Mouse (Mus musculus) stomach, embryonic 16.5 days (tissue): ENCODE measurements around the gene Arfrp1. TPM values are rescaled to one million over a fixed set of nuclear protein-coding genes. Genes with fewer than 3 reads are reported as not detected.

Experiments
- ATAC-seq: fragments of 200-750 bp; cut with Nextera tagmentation; 2 replicates; pipeline ENCODE4 v1.8.0; 2017; ENCODE audit warnings: moderate number of reproducible peaks, moderate TSS enrichment; ENCODE audit not compliant: insufficient read depth, low FRiP score
- H3K27ac ChIP-seq: fragments of 300-500 bp; sonication (generic); 2 replicates; pipeline ENCODE4 v1.5.1; 2014; ENCODE audit warnings: low read length
- H3K27me3 ChIP-seq: fragments of 300-500 bp; sonication (generic); 2 replicates; pipeline ENCODE4 v1.6.1; 2014; ENCODE audit warnings: low read length, control low read depth, mixed read lengths; ENCODE audit not compliant: control insufficient read depth, insufficient read depth
- H3K36me3 ChIP-seq: fragments of 300-500 bp; sonication (generic); 2 replicates; pipeline ENCODE4 v1.6.1; 2014; ENCODE audit warnings: low read length; ENCODE audit not compliant: control insufficient read depth, insufficient read depth
- H3K4me1 ChIP-seq: fragments of 300-500 bp; sonication (generic); 2 replicates; pipeline ENCODE4 v1.6.1; 2014; ENCODE audit warnings: low read length, control low read depth, mixed read lengths; ENCODE audit not compliant: control insufficient read depth, insufficient read depth
- H3K4me2 ChIP-seq: fragments of 300-500 bp; sonication (generic); 2 replicates; pipeline ENCODE4 v1.6.1; 2014; ENCODE audit warnings: low read depth, low read length, mixed read lengths
- H3K4me3 ChIP-seq: fragments of 300-500 bp; sonication (generic); replicated peaks from 2 replicates; pipeline ENCODE4 v1.5.1; 2014; ENCODE audit warnings: mild to moderate bottlenecking, low read length
- H3K9ac ChIP-seq: fragments of 300-500 bp; sonication (generic); 2 replicates; pipeline ENCODE4 v1.6.1; 2014; ENCODE audit warnings: low read length
- H3K9me3 ChIP-seq: fragments of 300-500 bp; sonication (generic); replicated peaks from 2 replicates; pipeline ENCODE4 v1.6.1; 2016; ENCODE audit warnings: low read length, control low read depth; ENCODE audit not compliant: control insufficient read depth
- WGBS: fragments of 180-500 bp; shearing (Covaris S2); extraction: QIAGEN DNeasy Blood & Tissue Kit; methylation state at CpG from one replicate; pipeline ENCODE4 v1.1.7; 2014; 5-methylcytosine and 5-hydroxymethylcytosine counted together
- polyA plus RNA-seq: library from polyadenylated mRNA; unstranded; fragments of >200 nt; fragmentation: Nextera tagmentation; extraction: Ambion mirVana; gene quantifications from 2 replicates; pipeline ENCODE4 v1.2.1, GENCODE M21; 2015

Gene Arfrp1
- polyA plus RNA-seq, 1 experiment from 2014 or later: 53.7 TPM

DNA sequence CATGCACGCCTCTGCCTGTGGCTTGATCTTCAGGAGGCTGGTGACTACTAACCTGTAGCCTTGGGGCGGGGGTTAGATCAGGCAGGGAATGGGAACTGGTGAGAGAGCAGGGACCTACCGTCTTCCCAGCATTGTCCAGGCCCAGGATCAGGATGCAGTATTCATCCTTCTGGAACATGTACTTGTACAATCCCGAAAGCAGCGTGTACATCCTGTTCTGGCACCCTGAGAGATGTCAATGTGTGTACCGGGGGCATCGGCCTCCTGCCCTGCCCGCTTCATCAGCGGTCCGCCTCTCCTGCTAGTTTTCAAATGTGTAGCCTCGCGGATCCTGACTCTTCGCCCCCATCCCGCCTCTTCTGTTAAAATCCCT is 731 bp downstream of the Arfrp1 start:
- H3K36me3 ChIP-seq: no peaks in the 10 kb centered on the region; the same call in 1 of the 2 replicates
- H3K4me2 ChIP-seq: peak overlapping the region; percentile 96
- H3K27ac ChIP-seq: peak overlapping the region; percentile 86; the same call in 1 of the 2 replicates
- H3K9ac ChIP-seq: peak overlapping the region; percentile 91
- H3K27me3 ChIP-seq: no peaks in the 10 kb centered on the region
- no peaks in the 10 kb centered on the region for H3K9me3 ChIP-seq
- ATAC-seq: no peak
- peak overlapping the region; percentile 81 for H3K4me3 ChIP-seq
- H3K4me1 ChIP-seq: peaks cover 23% of the 10 kb centered on the region
- 6% methylated on average over 14 of the region's 14 CpGs for WGBS

DNA sequence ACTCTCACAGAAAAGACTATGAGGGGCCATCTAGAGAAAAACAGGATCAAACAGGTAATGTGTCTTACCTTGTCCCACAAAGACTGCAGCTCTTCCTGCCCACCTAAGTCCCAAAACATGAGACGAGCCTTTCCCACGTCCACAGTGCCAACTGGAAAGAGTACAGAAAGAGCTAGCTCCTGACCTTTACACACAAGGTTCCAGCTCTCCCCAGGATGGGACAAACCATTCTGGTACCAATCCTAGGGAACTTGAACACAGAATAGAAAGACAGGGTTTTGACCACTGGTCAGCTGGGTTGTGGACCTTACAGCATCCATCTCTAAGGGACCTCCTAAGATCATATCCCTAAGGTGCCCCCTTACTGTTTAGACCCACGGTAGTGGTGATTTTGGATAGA is 1.3 kb downstream of the Arfrp1 start:
- H3K36me3 ChIP-seq: peaks cover 3% of the 10 kb centered on the region
- H3K4me3 ChIP-seq: peak overlapping the region; percentile 81
- peak overlapping the region; percentile 91 for H3K9ac ChIP-seq
- peaks cover 23% of the 10 kb centered on the region for H3K4me1 ChIP-seq
- no peak overlapping the region for H3K27ac ChIP-seq
- 82% methylated on average over 3 of the region's 3 CpGs for WGBS
- H3K4me2 ChIP-seq: peak overlapping the region; percentile 96
- no peaks in the 10 kb centered on the region for H3K27me3 ChIP-seq
- H3K9me3 ChIP-seq: no peaks in the 10 kb centered on the region
- no peak for ATAC-seq

DNA sequence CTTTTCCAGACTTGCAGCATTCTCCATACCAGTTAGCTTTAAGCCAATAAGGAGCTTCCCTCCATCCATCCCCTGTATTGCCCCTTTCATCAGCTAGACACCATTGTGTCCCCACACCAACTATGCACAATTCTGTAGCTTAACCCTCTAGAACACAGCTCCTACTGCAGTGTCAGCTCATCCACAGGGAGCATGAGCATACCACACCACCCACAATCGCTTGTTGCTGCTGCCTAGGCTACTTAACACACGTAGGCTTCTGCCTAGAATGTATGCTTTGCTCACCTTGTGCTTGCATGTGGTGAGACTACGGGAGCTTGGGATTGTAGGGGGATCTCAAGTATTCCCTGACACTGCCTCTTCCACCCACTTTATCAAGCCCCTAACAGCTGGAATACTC is 8.4 kb downstream of the Arfrp1 start:
- Histone ChIP-seq H3K9ac (no peak overlapping the region), H3K27me3 (no peaks in the 10 kb centered on the region), H3K4me2 (no peak overlapping the region), H3K4me1 (no peaks in the 10 kb centered on the region), H3K9me3 (no peaks in the 10 kb centered on the region), H3K36me3 (peaks cover 11% of the 10 kb centered on the region), H3K4me3 (no peak overlapping the region), H3K27ac (no peak overlapping the region)
- WGBS: 82% methylated on average over 3 of the region's 3 CpGs
- no peak for ATAC-seq

DNA sequence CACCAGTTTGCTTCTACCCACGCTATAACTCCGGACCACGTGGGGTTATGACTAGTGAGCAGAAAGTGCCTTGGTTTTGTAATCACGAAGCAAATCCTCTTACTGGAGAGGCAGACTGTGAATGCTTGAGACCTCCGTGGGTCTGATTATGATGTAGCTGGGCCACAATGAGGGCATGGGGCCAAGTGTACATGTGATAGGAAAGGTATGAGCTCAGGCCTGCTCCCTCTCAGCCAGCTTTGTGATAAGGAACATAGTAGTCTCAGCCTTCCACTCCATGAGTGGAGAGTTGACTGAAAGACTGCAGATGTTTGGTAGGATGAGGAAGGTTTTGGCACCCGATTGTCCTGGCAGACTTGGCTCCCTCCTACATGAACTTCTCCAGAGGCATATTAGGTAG is 22.4 kb downstream of the Arfrp1 start:
- H3K4me1 ChIP-seq: no peaks in the 10 kb centered on the region
- WGBS: 92% methylated on average over 6 of the region's 6 CpGs
- no peak overlapping the region for H3K9ac ChIP-seq
- no peak overlapping the region for H3K4me2 ChIP-seq
- H3K36me3 ChIP-seq: peaks cover 20% of the 10 kb centered on the region; the same call in 1 of the 2 replicates
- no peak overlapping the region for H3K4me3 ChIP-seq
- no peak for ATAC-seq
- H3K27me3 ChIP-seq: no peaks in the 10 kb centered on the region
- H3K9me3 ChIP-seq: no peaks in the 10 kb centered on the region
- no peak overlapping the region for H3K27ac ChIP-seq

DNA sequence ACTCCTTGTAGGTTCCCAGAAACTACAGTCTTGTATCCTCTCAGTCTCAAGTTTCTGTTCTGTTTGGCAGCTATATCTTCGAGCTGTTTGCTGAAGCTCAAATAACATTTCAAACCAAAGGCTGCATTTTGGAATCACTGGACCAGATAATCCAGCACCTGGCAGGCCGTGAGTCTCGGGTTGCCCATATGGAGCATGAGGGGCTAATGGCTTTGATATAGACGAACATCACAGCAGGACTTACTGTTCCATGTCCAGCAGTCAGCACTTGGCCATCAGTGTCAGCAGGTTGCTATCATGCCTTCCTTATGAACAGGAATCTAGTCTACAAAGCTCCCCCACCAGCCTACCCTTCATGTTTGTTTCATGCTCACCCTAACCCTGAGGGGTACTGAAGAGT is 24.8 kb downstream of the Arfrp1 start:
- Histone ChIP-seq H3K4me2 (no peak overlapping the region), H3K4me3 (no peak overlapping the region), H3K9me3 (no peaks in the 10 kb centered on the region), H3K27ac (no peak overlapping the region), H3K9ac (no peak overlapping the region), H3K36me3 (peaks cover 27% of the 10 kb centered on the region; the same call in 1 of the 2 replicates), H3K27me3 (no peaks in the 10 kb centered on the region), H3K4me1 (no peaks in the 10 kb centered on the region)
- 84% methylated on average over 4 of the region's 4 CpGs for WGBS
- no peak for ATAC-seq

DNA sequence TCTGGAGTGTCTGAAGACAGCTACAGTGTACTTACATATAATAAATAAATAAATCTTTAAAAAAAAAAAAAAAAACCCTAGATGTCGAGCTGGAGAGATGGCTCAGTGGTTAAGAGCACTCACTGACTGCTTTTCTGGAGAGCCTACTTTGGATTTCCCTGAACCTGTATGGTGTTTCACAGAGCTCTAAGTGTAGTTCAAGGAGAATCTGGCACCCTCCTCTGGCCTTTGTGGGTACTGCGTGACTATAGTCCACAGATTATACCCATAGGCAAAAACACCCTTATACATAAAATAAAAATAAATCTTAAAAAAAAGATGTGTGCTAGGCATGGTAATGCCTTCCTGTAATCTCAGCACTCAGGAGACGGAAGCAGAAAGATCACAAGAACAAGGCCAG is 31.2 kb downstream of the Arfrp1 start:
- H3K36me3 ChIP-seq: peaks cover 9% of the 10 kb centered on the region; the same call in 1 of the 2 replicates
- no peak overlapping the region for H3K4me3 ChIP-seq

DNA sequence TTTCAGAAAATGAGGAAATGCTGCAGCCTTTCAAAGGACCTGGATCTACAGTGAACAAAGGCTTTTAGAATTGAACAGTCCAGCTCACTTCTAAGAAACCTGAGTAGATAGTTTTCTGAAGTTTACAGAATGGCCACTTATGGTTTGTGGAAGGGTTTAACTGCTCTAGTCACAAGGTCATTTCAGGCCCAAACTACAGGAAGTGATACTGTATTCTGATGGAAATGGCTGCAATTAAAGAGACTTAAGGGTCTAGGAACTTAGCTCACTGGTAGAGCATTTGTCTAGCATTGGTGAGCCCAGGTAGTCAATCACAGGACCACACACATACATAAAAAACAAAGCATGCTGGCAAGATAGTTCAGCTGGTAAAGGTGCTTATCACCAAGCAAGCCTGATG is 32.7 kb downstream of the Arfrp1 start:
- no peaks in the 10 kb centered on the region for H3K27me3 ChIP-seq
- no peak for ATAC-seq
- peaks cover 7% of the 10 kb centered on the region; the same call in 1 of the 2 replicates for H3K36me3 ChIP-seq
- H3K4me3 ChIP-seq: no peak overlapping the region
- no peaks in the 10 kb centered on the region for H3K4me1 ChIP-seq
- H3K9ac ChIP-seq: no peak overlapping the region
- no peak overlapping the region for H3K4me2 ChIP-seq
- H3K27ac ChIP-seq: no peak overlapping the region
- no peaks in the 10 kb centered on the region for H3K9me3 ChIP-seq

More for the DNA sequence above, 31.2 kb downstream of the Arfrp1 start:
- no peaks in the 10 kb centered on the region for H3K4me1 ChIP-seq
- 60% methylated on average over 3 of the region's 3 CpGs for WGBS
- no peak overlapping the region for H3K4me2 ChIP-seq
- H3K27ac ChIP-seq: no peak overlapping the region
- H3K27me3 ChIP-seq: no peaks in the 10 kb centered on the region
- ATAC-seq: peak; percentile 58; the same call in 1 of the 2 replicates
- no peaks in the 10 kb centered on the region for H3K9me3 ChIP-seq
- no peak overlapping the region for H3K9ac ChIP-seq

DNA sequence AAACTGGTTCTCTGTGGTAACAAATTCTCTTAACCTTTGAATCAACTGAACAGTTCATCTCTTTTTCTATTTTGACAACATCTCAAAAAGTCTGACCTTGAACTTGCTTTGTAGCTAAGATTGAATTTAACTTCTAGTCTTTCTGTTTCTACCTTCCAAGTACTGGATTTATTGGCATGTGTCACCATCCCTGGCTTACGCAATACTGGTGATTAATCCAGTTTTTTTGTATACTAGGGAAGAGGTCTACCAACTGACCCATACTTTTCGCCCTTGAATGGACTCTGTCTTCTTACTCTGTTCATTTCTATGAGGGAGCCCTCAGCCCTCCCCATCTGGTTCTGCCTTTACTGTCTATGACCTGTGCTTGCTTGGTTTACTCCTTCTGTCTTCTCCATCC is 39.1 kb downstream of the Arfrp1 start:
- WGBS: 94% methylated on average over 2 of the region's 2 CpGs
- Histone ChIP-seq H3K4me3 (no peak overlapping the region), H3K36me3 (no peaks in the 10 kb centered on the region), H3K9ac (no peak overlapping the region), H3K27ac (no peak overlapping the region), H3K27me3 (no peaks in the 10 kb centered on the region), H3K4me1 (no peaks in the 10 kb centered on the region), H3K4me2 (no peak overlapping the region), H3K9me3 (no peaks in the 10 kb centered on the region)
- ATAC-seq: no peak

DNA sequence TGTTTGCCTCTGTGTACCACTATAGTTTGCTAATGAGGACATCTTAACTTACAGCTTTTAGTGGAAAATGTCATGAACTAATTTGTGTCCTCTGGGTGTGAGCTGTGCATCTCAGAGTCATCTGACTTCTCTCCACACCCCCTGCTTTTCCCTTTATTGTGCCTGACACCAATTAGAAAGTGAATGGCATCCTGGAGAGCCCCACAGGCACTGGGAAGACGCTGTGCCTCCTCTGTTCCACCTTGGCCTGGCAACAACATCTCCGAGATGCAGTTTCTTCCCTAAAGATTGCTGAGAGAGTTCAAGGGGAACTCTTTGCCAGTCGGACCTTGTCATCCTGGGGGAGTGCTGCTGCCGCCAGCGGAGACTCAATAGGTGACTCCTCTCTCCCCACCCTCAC is 43.1 kb downstream of the Arfrp1 start:
- Histone ChIP-seq H3K9ac (no peak overlapping the region), H3K9me3 (no peaks in the 10 kb centered on the region), H3K4me2 (no peak overlapping the region), H3K4me3 (no peak overlapping the region), H3K27me3 (no peaks in the 10 kb centered on the region), H3K36me3 (no peaks in the 10 kb centered on the region), H3K4me1 (peaks cover 7% of the 10 kb centered on the region; the same call in 1 of the 2 replicates), H3K27ac (no peak overlapping the region)
- 80% methylated on average over 5 of the region's 5 CpGs for WGBS
- ATAC-seq: no peak

DNA sequence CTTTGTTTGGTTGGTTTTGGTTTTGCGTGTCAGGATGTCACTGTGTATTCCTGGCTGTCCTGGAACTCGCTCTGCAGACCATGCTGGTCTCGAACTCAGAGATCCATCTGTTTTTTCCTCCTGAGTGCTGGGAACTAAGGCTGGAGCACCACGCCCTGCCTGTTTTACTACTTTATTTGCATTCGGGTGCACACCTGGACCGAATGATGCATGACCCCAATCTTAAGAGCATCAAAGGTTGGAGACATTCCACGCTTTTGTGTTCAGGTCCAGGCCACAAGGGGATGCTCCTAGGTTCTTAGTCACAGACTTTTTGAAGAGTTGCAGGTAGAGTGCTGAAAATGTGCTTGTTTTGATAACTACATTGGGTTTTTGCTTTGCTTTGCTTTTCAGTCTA is 45.1 kb downstream of the Arfrp1 start:
- peak overlapping the region; percentile 73 for H3K9ac ChIP-seq
- H3K4me1 ChIP-seq: peaks cover 7% of the 10 kb centered on the region; the same call in 1 of the 2 replicates
- no peaks in the 10 kb centered on the region for H3K36me3 ChIP-seq
- H3K27me3 ChIP-seq: peaks cover 1% of the 10 kb centered on the region; the same call in 1 of the 2 replicates
- H3K4me2 ChIP-seq: peak overlapping the region; percentile 60
- ATAC-seq: no peak
- H3K4me3 ChIP-seq: peak overlapping the region; percentile 65
- no peaks in the 10 kb centered on the region for H3K9me3 ChIP-seq
- 13% methylated on average over 7 of the region's 7 CpGs for WGBS
- H3K27ac ChIP-seq: no peak overlapping the region
